Mouse (Mus musculus) WW6 (cell line): ENCODE data around the gene Col13a1.
A peak's percentile ranks its signal among the peaks of the same experiment; 100 is the strongest.

Source experiments
- DNase-seq: peaks from one replicate; pipeline ENCODE4 v3.0.0-alpha.2; 2013; ENCODE audit warnings: low read depth, low spot score

Col13a1 gene

GRCm38 (mm10) chr10:61968003-61968553 lies 10.8 kb downstream of the Col13a1 start:
- DNase-seq: no peak

GRCm38 (mm10) chr10:61967207-61967606 lies 11.7 kb downstream of the Col13a1 start:
- DNase-seq: no peak

GRCm38 (mm10) chr10:61965386-61965841 lies 13.5 kb downstream of the Col13a1 start:
- no peak for DNase-seq

- DNase-seq: no peak
Measured at GRCm38 (mm10) chr10:61956718-61957117, 22.2 kb downstream of the Col13a1 start.

- no peak for DNase-seq
Measured at GRCm38 (mm10) chr10:61953916-61954315, 25.0 kb downstream of the Col13a1 start.

GRCm38 (mm10) chr10:61949542-61949941 lies 29.4 kb downstream of the Col13a1 start:
- DNase-seq: no peak

- no peak for DNase-seq
Measured at GRCm38 (mm10) chr10:61944386-61944785, 34.5 kb downstream of the Col13a1 start.

- DNase-seq: no peak
Measured at GRCm38 (mm10) chr10:61943480-61943879, 35.4 kb downstream of the Col13a1 start.

- no peak for DNase-seq
Measured at GRCm38 (mm10) chr10:61942719-61943118, 36.2 kb downstream of the Col13a1 start.

- no peak for DNase-seq
Measured at GRCm38 (mm10) chr10:61936211-61937121, 42.4 kb downstream of the Col13a1 start.

- DNase-seq: no peak
Measured at GRCm38 (mm10) chr10:61931678-61932077, 47.2 kb downstream of the Col13a1 start.

- no peak for DNase-seq
Measured at GRCm38 (mm10) chr10:61929901-61930300, 49.0 kb downstream of the Col13a1 start.

GRCm38 (mm10) chr10:61928725-61929651 lies 49.9 kb downstream of the Col13a1 start:
- DNase-seq: peak; percentile 69

- no peak for DNase-seq
Measured at GRCm38 (mm10) chr10:61925691-61926090, 53.2 kb downstream of the Col13a1 start.

- no peak for DNase-seq
Measured at GRCm38 (mm10) chr10:61920655-61921365, 58.1 kb downstream of the Col13a1 start.

GRCm38 (mm10) chr10:61919924-61920654 lies 58.8 kb downstream of the Col13a1 start:
- no peak for DNase-seq

- no peak for DNase-seq
Measured at GRCm38 (mm10) chr10:61919496-61919895, 59.4 kb downstream of the Col13a1 start.

- DNase-seq: no peak
Measured at GRCm38 (mm10) chr10:61917066-61917465, 61.8 kb downstream of the Col13a1 start.

- DNase-seq: no peak
Measured at GRCm38 (mm10) chr10:61911770-61912169, 67.1 kb downstream of the Col13a1 start.

- no peak for DNase-seq
Measured at GRCm38 (mm10) chr10:61909004-61909403, 69.9 kb downstream of the Col13a1 start.
